Mouse (Mus musculus): ENCODE measurements around the gene Pla2g4b. TPM values are rescaled to one million over a fixed set of nuclear protein-coding genes. Genes with fewer than 3 reads are reported as not detected.

The Pla2g4b gene
- total RNA-seq, 1 experiment = 2.7 TPM

- in situ Hi-C loops (cut with MboI; ENCODE audit: low sequenced_read_pairs in 2 of 2, unreplicated experiment in 2 of 2) = no loop called here
- peak overlapping the region; percentile 50 to 61 for H3K4me3 ChIP-seq (ENCODE audit: insufficient read depth in 1 of 2, low read depth in 1 of 2, low read length in 2 of 2, poor library complexity in 1 of 2, severe bottlenecking in 1 of 2)
- TF ChIP-seq ZNF384 (IDR thresholded peaks at IDR 0.05; ENCODE audit: low read depth, low read length) = no peak
- peak; percentile 41; the same call in 1 of the 2 replicates for TF ChIP-seq ZC3H11A (IDR thresholded peaks at IDR 0.05; ENCODE audit: borderline replicate concordance, low read depth, low read length)
- H3K9me3 ChIP-seq (ENCODE audit: control insufficient read depth, insufficient read depth, low read depth, low read length) = no peaks in the 10 kb centered on the region
- H3K9ac ChIP-seq (ENCODE audit: insufficient read depth, low read depth, low read length, poor library complexity, severe bottlenecking) = peak overlapping the region; percentile 17; the same call in 1 of the 2 replicates
- peaks cover 0 to 2% of the 10 kb centered on the region in 2 experiments; a peak in 1 of 4 replicates for H3K4me1 ChIP-seq (ENCODE audit: control insufficient read depth in 2 of 2, insufficient read depth in 2 of 2, low read length in 2 of 2, poor library complexity in 1 of 2)
- DNase-seq (ENCODE audit: low read depth, low spot score) = peak; percentile 59
- no peak overlapping the region for H3K27ac ChIP-seq (ENCODE audit: insufficient read depth, low read depth, low read length, poor library complexity, severe bottlenecking)
- H3K36me3 ChIP-seq (ENCODE audit: control insufficient read depth, insufficient read depth, low read length, poor library complexity, severe bottlenecking) = no peaks in the 10 kb centered on the region
These were observed 43.0 kb downstream of the Pla2g4b start for GRCm38 (mm10) chr2:120076076-120076705.

- H3K9ac ChIP-seq (ENCODE audit: insufficient read depth, low read depth, low read length, poor library complexity, severe bottlenecking) = no peak overlapping the region
- no peak overlapping the region for H3K4me3 ChIP-seq (ENCODE audit: insufficient read depth in 1 of 2, low read depth in 1 of 2, low read length in 2 of 2, poor library complexity in 1 of 2, severe bottlenecking in 1 of 2)
- TF ChIP-seq CHD2 (IDR thresholded peaks at IDR 0.05; ENCODE audit: low read depth, low read length) = no peak
- TF ChIP-seq HCFC1 (IDR thresholded peaks at IDR 0.05; ENCODE audit: borderline replicate concordance, insufficient read depth, low read length) = no peak
- TF ChIP-seq ZC3H11A (IDR thresholded peaks at IDR 0.05; ENCODE audit: borderline replicate concordance, low read depth, low read length) = no peak
- TF ChIP-seq ZNF384 (IDR thresholded peaks at IDR 0.05; ENCODE audit: low read depth, low read length) = no peak
- TF ChIP-seq MAFK (IDR thresholded peaks at IDR 0.05; ENCODE audit: insufficient read depth, low read depth, low read length) = no peak
- H3K27ac ChIP-seq (ENCODE audit: insufficient read depth, low read depth, low read length, poor library complexity, severe bottlenecking) = no peak overlapping the region
- no peaks in the 10 kb centered on the region for H3K9me3 ChIP-seq (ENCODE audit: control insufficient read depth, insufficient read depth, low read depth, low read length)
- in situ Hi-C loops (cut with MboI; ENCODE audit: low sequenced_read_pairs in 2 of 2, unreplicated experiment in 2 of 2) = no loop called here
- no peak for DNase-seq (ENCODE audit: low read depth, low spot score)
- H3K4me1 ChIP-seq (ENCODE audit: control insufficient read depth in 2 of 2, insufficient read depth in 2 of 2, low read length in 2 of 2, poor library complexity in 1 of 2) = peaks cover 0 to 8% of the 10 kb centered on the region in 2 experiments; a peak in 1 of 4 replicates
- no peaks in the 10 kb centered on the region for H3K36me3 ChIP-seq (ENCODE audit: control insufficient read depth, insufficient read depth, low read length, poor library complexity, severe bottlenecking)
These were observed 49.2 kb downstream of the Pla2g4b start for GRCm38 (mm10) chr2:120082416-120082815.

- in situ Hi-C loops (cut with MboI; ENCODE audit: low sequenced_read_pairs in 2 of 2, unreplicated experiment in 2 of 2) = no loop called here
- Histone ChIP-seq H3K4me3 (ENCODE audit: insufficient read depth in 1 of 2, low read depth in 1 of 2, low read length in 2 of 2, poor library complexity in 1 of 2, severe bottlenecking in 1 of 2) (no peak overlapping the region), H3K9me3 (ENCODE audit: control insufficient read depth, insufficient read depth, low read depth, low read length) (no peaks in the 10 kb centered on the region), H3K9ac (ENCODE audit: insufficient read depth, low read depth, low read length, poor library complexity, severe bottlenecking) (no peak overlapping the region), H3K4me1 (ENCODE audit: control insufficient read depth in 2 of 2, insufficient read depth in 2 of 2, low read length in 2 of 2, poor library complexity in 1 of 2) (peaks cover 0 to 8% of the 10 kb centered on the region in 2 experiments; a peak in 1 of 4 replicates), H3K36me3 (ENCODE audit: control insufficient read depth, insufficient read depth, low read length, poor library complexity, severe bottlenecking) (no peaks in the 10 kb centered on the region), H3K27ac (ENCODE audit: insufficient read depth, low read depth, low read length, poor library complexity, severe bottlenecking) (no peak overlapping the region)
- DNase-seq (ENCODE audit: low read depth, low spot score) = no peak
- no peak for TF ChIP-seq CHD2 (IDR thresholded peaks at IDR 0.05; ENCODE audit: low read depth, low read length)
- TF ChIP-seq MAFK (IDR thresholded peaks at IDR 0.05; ENCODE audit: insufficient read depth, low read depth, low read length) = no peak
- peak; percentile 10; the same call in 1 of the 2 replicates for TF ChIP-seq ZC3H11A (IDR thresholded peaks at IDR 0.05; ENCODE audit: borderline replicate concordance, low read depth, low read length)
- no peak for TF ChIP-seq HCFC1 (IDR thresholded peaks at IDR 0.05; ENCODE audit: borderline replicate concordance, insufficient read depth, low read length)
These were observed 51.6 kb downstream of the Pla2g4b start for GRCm38 (mm10) chr2:120084593-120085361.

GRCm38 (mm10) chr2:120086038-120086437 lies 52.8 kb downstream of the Pla2g4b start:
- Histone ChIP-seq H3K9ac (ENCODE audit: insufficient read depth, low read depth, low read length, poor library complexity, severe bottlenecking) (no peak overlapping the region), H3K4me1 (ENCODE audit: control insufficient read depth in 2 of 2, insufficient read depth in 2 of 2, low read length in 2 of 2, poor library complexity in 1 of 2) (peaks cover 0 to 8% of the 10 kb centered on the region in 2 experiments; a peak in 1 of 4 replicates), H3K4me3 (ENCODE audit: insufficient read depth in 1 of 2, low read depth in 1 of 2, low read length in 2 of 2, poor library complexity in 1 of 2, severe bottlenecking in 1 of 2) (no peak overlapping the region), H3K9me3 (ENCODE audit: control insufficient read depth, insufficient read depth, low read depth, low read length) (no peaks in the 10 kb centered on the region), H3K36me3 (ENCODE audit: control insufficient read depth, insufficient read depth, low read length, poor library complexity, severe bottlenecking) (peaks cover 3% of the 10 kb centered on the region), H3K27ac (ENCODE audit: insufficient read depth, low read depth, low read length, poor library complexity, severe bottlenecking) (no peak overlapping the region)
- no peak for TF ChIP-seq HCFC1 (IDR thresholded peaks at IDR 0.05; ENCODE audit: borderline replicate concordance, insufficient read depth, low read length)
- TF ChIP-seq CHD2 (IDR thresholded peaks at IDR 0.05; ENCODE audit: low read depth, low read length) = no peak
- TF ChIP-seq ZNF384 (IDR thresholded peaks at IDR 0.05; ENCODE audit: low read depth, low read length) = no peak
- no peak for TF ChIP-seq ZC3H11A (IDR thresholded peaks at IDR 0.05; ENCODE audit: borderline replicate concordance, low read depth, low read length)
- no peak for TF ChIP-seq MAFK (IDR thresholded peaks at IDR 0.05; ENCODE audit: insufficient read depth, low read depth, low read length)
- in situ Hi-C loops (cut with MboI; ENCODE audit: low sequenced_read_pairs in 2 of 2, unreplicated experiment in 2 of 2) = no loop called here
- no peak for DNase-seq (ENCODE audit: low read depth, low spot score)

Measured in ES-E14 (cell line).